Mouse (Mus musculus) large intestine, adult 2 months (tissue): Measurements from ENCODE around the gene Plekha5. TPM values are rescaled to one million over a fixed set of nuclear protein-coding genes. Genes with fewer than 3 reads are reported as not detected.
"Not testable (repeated sequence)": the region's sequence is repeated elsewhere in the genome, so short reads cannot be mapped to it uniquely, and the experiment has no call there.

Experiments used
- DNase-seq: peaks from one replicate; pipeline ENCODE4 v3.0.0-alpha.2; 2012; ENCODE audit warnings: low read depth, low spot score
- WGBS: fragments of 180-500 bp; shearing (Covaris S2); methylation state at CpG from one replicate; pipeline ENCODE4 v1.1.7; 2018; 5-methylcytosine and 5-hydroxymethylcytosine counted together
- polyA plus RNA-seq: library from polyadenylated mRNA; depleted of rRNA; stranded (reverse); fragments of >200 nt; gene quantifications from 2 replicates; pipeline ENCODE4 v1.2.3, GENCODE M21; 2012

Gene Plekha5
- polyA plus RNA-seq, 1 experiment = 24.1 TPM

DNA sequence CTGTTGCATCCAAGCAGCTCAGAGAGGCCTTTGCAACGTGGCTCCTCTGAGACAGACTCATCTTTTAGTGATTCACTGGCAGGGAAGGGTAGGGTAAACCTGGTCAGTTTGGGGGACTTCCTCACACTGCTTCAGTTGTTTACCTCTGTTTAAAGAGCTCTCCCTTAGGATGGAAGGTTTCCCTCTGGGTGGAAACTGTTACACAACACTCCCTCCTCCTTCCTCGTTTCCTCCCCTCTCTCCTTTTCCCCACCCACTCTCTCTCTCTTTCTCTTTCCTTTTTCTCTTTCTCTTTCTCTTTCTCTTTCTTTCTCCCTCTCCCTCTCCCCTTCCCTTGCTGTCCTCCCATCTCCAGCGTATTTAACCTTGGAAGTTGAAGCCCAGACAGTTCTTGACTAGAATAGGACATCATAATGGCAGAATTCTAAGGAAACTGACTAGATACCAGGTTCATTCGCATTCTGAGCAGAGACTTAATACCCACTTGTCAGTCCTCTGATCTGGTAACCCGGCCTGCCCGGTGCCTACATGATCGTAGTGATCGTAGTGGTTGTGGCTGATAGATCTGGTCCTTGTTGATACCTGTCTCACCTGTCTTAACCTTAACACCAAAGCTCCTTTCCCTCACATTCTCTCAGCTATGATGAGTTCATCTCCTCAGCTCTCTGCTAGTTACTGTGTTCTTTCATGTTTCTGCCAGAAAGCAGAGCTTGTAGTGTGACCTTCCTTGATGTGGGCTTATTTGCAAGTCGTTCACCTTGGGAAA lies 137.5 kb downstream of the Plekha5 start:
- 75% methylated on average over 9 of the region's 9 CpGs for WGBS
- no peak for DNase-seq

- DNase-seq = no peak
- WGBS = 86% methylated on average over 9 of the region's 9 CpGs
These were observed 138.2 kb downstream of the Plekha5 start for GRCm38 (mm10) chr6:140561917-140562590.

DNA sequence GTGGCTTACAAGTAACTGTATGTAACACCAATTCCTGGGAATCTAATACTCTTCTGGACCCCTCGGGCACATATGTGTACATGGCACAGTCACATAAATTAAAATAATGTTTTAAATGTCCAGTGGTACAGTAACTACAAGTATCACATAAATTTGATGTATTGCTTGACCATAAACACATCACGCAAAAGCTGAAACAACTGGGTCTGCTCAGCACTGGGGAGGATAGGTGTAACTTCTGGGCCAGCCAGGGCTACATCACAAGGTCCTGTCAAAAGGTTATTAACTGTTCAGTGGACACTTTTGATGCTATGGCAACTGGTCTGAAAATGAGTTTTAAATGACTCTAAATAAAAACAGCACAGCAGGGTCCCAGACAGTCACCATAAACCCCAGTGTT lies 143.3 kb downstream of the Plekha5 start:
- 83% methylated on average over 2 of the region's 2 CpGs for WGBS
- DNase-seq = no peak

DNA sequence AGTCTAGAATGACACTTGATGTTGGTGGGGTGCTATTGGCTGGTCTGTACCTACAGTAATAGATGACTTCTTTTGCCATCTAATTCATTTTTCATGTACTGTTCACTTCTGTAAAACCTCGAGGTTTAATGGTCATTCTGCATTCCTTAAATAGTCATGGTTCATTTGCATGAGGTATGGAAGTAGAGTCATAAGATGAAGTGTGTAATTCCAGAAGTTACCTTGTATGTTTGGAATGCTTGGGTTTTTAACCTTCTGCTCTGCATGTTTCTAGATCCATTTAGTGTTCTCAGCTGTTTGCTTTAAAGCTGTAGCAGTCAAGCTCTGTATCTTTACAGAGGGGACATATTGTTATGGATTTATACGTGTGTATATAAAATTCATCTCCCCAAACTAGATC lies 144.0 kb downstream of the Plekha5 start:
- 56% methylated on average over 2 of the region's 2 CpGs for WGBS
- no peak for DNase-seq

GRCm38 (mm10) chr6:140570152-140570551 lies 146.3 kb downstream of the Plekha5 start:
- no peak for DNase-seq
- WGBS = 53% methylated on average over 11 of the region's 11 CpGs

DNA sequence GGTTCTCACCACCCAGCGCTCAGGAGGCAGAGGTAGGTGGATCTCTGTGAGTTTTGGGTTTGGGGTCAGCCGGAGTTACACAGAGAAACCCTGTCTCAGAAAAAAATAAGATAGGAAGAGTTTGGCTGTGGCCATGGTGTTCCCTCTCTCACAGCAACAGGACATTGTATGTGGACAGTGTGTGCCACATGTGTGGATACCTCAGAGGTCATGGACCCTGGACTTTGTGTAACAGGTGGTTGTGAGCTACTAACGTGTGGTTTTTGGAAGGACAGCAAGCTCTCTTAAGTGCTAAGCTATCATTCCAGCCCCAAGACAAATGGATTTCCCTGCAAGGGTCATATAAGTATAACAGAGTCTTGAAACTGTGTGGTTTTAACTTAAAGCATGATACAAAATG lies 151.1 kb downstream of the Plekha5 start:
- no peak for DNase-seq
- WGBS = 88% methylated on average over 3 of the region's 3 CpGs

DNA sequence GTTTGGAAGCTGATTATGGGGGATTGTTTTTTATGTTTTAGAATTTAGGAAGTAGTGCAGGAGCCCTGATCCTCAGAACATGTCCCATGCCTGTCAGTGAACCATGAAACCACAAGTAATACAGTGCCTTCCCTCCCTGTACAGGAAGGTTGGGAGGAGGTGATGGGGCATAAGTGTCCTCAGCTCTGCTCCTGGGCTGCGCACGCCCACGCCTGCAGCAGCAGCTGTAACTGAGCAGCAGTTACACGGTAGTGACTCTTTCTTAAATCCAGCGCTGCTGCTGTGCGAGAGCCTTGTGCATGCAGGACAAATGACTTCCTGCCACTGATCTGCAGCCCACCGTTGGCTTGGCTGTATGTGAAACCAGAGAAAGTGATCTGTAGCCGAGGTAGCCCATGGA lies 152.3 kb downstream of the Plekha5 start:
- 90% methylated on average over 8 of the region's 8 CpGs for WGBS
- no peak for DNase-seq

DNA sequence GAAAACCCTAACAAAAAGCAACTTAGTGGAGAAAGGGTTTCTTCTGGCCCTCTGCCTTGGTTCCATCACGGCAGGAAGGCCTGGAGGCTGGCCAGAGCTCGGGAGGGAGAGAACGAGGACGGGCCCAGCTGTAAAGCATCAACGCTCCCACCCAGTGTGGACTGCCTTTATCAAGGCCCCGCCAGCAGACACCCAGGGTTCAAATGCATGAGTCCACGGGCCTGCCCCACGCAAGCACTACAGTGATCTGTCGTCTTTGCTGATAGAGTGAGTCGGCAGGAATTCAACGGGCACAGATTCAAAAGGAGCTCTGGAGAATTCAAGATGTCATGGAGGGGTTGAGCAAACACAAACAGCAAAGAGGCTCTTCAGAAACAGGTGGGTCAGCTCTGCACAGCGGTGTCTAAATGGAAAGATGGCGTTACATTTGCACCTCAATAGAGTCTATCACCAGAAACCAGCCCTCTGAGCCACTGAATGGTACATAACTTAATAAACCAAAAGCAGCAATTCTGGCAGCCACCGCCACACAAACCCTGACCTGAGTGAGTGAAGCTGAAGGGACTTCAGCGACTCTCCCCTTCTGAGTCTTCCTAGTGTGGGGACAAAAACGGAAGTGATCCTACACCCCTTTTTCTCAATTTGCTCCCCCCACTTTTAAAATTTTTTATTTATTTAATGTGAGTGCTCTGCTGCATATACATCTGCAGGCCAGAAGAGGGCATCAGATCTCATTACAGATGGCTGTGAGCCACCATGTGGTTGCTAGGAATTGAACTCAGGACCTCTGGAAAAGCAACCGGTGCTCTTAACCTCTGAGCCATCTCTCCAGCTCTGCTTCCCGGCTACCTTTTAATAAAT lies 153.3 kb downstream of the Plekha5 start:
- 70% methylated on average over 18 of the region's 18 CpGs for WGBS
- no peak for DNase-seq

DNA sequence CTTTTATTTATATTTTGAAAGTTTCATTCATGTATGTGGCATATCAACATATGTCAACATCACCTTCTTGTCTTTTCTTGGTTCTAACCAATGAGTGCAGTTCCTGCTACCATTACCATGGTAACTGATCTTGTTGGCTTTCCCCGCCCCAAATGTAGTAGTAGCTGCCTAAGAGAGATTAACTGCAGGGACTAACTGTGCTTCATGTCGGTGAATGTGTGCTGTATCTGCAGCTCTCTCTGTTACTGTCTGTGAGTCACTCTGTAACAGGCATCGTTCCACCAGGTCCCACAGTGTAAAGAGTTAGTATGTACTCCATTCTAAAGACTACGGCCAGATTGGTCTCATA lies 153.9 kb downstream of the Plekha5 start:
- WGBS = 90% methylated on average over 4 of the region's 4 CpGs
- no peak for DNase-seq

GRCm38 (mm10) chr6:140578985-140579384 lies 155.1 kb downstream of the Plekha5 start:
- not testable (repeated sequence) for DNase-seq

- whole genome bisulfite sequencing = 77% methylated on average over 4 of the region's 4 CpGs
- DNase-seq = no peak
These were observed 156.3 kb downstream of the Plekha5 start for GRCm38 (mm10) chr6:140580170-140580569.

DNA sequence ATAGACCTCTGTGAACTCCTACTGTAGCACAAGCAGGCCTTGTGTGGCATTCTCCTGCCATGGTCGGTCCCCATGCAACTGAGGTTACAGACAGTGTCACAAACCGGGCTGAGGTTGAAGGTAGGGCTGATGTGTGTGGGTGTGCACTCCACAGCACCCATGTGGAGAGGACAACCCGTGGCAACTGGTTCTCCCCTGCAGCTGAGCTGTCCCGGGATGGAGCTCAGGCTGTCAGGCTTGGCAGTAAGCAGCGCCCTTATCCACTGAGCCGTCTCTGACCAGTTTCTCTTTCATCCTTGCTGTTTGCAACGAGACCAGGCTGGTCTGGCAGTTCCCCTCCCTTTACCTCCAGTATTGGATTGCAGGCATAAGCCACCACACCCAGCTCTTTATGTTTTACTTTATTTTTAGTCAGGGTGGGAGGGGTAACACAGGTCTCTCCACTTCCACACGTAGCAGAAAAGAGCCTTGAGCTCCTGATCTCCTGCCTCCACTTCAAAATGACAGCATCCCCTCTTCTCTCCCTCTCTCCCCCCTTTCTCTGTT lies 162.9 kb downstream of the Plekha5 start:
- WGBS = 65% methylated on average over 8 of the region's 8 CpGs

GRCm38 (mm10) chr6:140591331-140591730 lies 167.5 kb downstream of the Plekha5 start:
- WGBS = 86% methylated on average over 5 of the region's 5 CpGs
- DNase-seq = no peak

More for the DNA sequence above, 162.9 kb downstream of the Plekha5 start:
- no peak for DNase-seq

DNA sequence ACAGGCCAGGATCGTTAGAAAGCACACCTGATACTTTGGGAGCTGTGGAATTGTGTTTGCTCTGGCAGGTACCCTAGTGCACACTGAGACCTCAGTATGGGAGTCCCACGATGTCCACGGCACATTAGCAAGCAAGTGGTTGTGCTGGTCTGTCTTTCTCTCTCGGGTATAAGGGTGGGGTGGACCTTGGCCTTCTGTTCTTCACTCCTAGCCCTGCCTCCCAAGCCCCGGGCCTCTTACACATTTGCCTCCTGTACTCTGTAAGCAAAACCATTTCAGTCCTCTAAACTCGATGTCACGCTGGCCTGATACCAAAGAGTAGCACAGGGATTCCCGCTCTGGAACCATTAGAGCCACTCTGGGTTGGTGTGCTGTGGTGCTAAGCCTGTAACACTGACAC lies 168.9 kb downstream of the Plekha5 start:
- WGBS = 40% methylated on average over 8 of the region's 8 CpGs

GRCm38 (mm10) chr6:140593420-140594170 lies 169.7 kb downstream of the Plekha5 start:
- DNase-seq = peak; percentile 82
- 31% methylated on average over 17 of the region's 17 CpGs for WGBS

More for the DNA sequence above, 168.9 kb downstream of the Plekha5 start:
- no peak for DNase-seq

DNA sequence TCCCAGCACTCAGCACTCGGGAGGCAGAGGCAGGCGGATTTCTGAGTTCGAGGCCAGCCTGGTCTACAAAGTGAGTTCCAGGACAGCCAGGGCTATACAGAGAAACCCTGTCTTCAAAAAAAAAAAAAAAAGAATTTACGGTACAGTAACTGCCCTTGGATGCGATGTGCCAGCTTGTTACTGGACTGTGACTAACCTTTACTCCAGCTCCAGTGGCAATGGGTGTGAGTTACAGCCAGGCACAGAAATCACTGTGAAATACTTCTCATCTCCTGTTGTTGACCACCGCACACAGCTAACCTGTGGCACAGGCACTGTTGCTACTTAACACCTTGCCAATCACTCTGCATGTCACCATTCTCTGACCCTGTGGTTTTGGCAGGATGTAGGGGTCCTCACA lies 171.7 kb downstream of the Plekha5 start:
- 88% methylated on average over 6 of the region's 6 CpGs for WGBS
- not testable (repeated sequence) for DNase-seq

DNA sequence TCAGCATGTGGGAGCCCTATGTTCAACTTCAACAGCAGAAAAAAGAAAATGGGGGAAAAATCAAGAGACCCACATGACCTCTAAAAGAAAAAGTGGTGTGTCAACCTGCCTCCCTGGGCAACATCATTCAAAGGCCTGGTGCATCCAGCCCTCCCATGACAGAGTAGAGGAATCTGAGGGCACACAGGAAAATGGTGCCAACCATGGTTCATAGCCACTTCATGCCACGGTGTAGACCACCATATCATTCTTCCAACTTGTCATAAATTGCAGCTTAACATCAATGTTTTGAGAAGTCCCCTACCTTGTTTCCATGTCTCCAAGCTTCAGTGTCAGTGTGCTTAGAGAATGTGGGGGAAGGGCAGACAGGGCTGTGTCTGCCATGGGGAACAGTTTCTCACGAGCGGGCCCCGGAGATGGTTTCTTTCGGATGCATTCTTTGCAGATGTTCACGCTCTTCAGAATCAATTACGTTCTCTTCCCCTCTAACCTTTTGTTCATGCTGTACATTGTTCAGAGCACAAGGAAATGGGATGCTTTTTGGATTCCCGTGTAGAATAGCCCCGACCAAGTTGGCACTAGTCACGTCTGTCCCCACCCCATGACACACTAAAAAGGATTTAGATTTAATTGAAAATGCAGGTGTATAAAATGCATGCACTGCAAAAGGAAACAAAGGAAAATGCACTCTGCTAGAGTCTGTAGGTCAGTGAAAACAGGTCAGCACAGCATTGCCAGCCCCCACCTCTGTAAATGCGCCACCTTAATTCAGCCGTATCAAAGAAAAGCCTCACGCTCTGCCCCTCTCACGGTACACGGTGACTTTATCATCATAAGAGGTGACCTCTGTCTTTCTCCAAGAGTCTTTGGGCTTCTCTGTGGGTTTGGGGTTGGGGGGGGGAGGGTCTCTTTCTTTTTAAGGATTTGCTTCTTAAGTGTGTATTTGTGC lies 173.8 kb downstream of the Plekha5 start:
- no peak for DNase-seq
- WGBS = 91% methylated on average over 15 of the region's 15 CpGs

GRCm38 (mm10) chr6:140598516-140598915 lies 174.7 kb downstream of the Plekha5 start:
- WGBS = 69% methylated on average over 9 of the region's 9 CpGs
- no peak for DNase-seq
